Mouse (Mus musculus) megakaryocyte, embryonic 14.5 days (primary cell): ENCODE measurements around the gene Acat3. TPM values are rescaled to one million over a fixed set of nuclear protein-coding genes. Genes with fewer than 3 reads are reported as not detected.
"Not testable (repeated sequence)": the region's sequence is repeated elsewhere in the genome, so short reads cannot be mapped to it uniquely, and the experiment has no call there.

Experiments
- H3K27me3 ChIP-seq: replicated peaks from 2 replicates; pipeline ENCODE3; 2012; ENCODE audit warnings: inconsistent platforms
- H3K36me3 ChIP-seq: replicated peaks from 2 replicates; pipeline ENCODE3; 2012; ENCODE audit warnings: low read length, inconsistent platforms, mixed read lengths
- H3K4me1 ChIP-seq: 2 replicates; pipeline ENCODE4 v1.6.1; 2012; ENCODE audit warnings: inconsistent platforms
- H3K4me3 ChIP-seq: replicated peaks from 2 replicates; pipeline ENCODE3; 2012; ENCODE audit warnings: moderate library complexity, mild to moderate bottlenecking, inconsistent platforms
- H3K9me3 ChIP-seq: 2 replicates; pipeline ENCODE4 v1.6.1; 2012; ENCODE audit warnings: inconsistent platforms
- FLI1 ChIP-seq: IDR thresholded peaks from 2 replicates; pipeline ENCODE4 v1.6.1; 2012; ENCODE audit warnings: low read length, inconsistent platforms, mixed read lengths
- GATA1 ChIP-seq: IDR thresholded peaks from 3 replicates; pipeline ENCODE4 v1.6.1; 2012; ENCODE audit warnings: mixed read lengths, low read length, inconsistent platforms, borderline replicate concordance
- polyA plus RNA-seq: library from polyadenylated mRNA; stranded (reverse); fragments of >175 nt; gene quantifications from 2 replicates; pipeline ENCODE4 v1.2.3, GENCODE M21; 2012; ENCODE audit warnings: low replicate concordance; ENCODE audit not compliant: insufficient read depth

The Acat3 gene
- polyA plus RNA-seq, 1 experiment, result not detected

DNA sequence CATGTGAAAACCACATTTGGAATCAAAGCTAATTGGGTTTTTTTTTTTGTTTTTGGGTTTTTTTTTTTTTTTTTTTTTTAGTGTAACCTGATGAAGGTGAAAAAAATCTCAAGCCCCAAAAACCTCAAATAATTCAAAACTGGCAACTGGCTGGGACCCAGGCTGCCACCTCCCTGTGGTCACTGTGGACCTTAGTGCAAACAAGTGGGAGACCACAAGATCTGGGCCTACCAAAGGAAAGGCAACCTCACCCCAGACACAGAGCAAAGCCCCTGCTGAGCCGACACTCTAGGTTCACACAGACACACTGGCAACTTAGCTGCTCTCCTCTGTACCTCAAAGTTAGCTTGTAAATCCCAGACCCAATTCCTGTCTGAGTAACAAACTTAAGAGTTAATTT lies 36.1 kb downstream of the Acat3 start:
- Histone ChIP-seq H3K36me3 (peaks cover 76% of the 10 kb centered on the region), H3K9me3 (no peaks in the 10 kb centered on the region), H3K27me3 (no peaks in the 10 kb centered on the region), H3K4me1 (no peaks in the 10 kb centered on the region; the same call in 1 of the 2 replicates), H3K4me3 (no peak overlapping the region)
- TF ChIP-seq FLI1, result no peak
- TF ChIP-seq GATA1, result no peak

DNA sequence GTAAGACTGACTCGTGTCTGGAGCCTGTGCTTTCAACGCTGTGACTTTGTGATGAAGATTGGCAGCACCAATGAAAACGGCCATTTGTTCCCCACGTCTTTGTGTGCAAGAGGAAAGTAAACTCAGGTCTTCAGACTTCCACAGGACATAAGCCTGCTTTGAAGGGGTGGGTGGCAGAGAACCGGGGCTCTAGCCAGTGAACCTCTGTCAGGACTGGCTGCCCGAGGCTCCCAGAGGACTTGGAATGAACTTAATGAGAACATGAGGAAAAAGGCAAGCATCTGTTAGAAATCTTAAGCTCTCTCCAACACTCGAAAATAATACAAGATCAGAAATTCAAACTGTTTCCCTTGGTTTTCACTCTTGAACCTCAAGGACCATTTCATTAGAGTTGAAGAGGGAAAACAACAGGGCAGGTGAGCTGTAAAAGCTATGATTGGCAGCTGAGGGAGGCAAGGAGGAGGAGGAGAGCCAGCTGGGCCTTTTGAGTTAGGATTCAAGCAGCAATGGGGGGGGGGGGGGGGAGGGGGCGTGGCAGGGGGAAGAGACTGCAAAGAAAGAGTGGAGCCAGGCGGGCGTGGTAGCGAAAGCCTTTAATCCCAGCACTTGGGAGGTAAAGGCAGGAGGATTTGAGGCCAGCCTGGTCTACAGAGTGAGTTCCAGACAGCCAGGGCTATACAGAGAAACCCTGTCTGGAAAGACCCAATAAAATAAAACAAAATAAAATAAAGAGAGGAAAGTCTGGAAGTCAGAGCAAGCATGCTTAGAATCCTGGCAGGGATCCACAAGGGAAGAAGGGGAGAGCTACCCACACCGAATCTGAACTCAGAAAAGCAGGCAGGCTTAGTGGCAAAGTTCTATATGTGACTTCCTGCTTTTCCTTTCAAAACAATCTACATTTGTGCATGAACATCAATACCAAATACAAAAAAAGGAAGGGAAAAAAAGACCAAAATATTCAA lies 36.7 kb downstream of the Acat3 start:
- H3K27me3 ChIP-seq, result no peaks in the 10 kb centered on the region
- no peaks in the 10 kb centered on the region; the same call in 1 of the 2 replicates for H3K4me1 ChIP-seq
- no peak overlapping the region for H3K4me3 ChIP-seq
- no peak for TF ChIP-seq GATA1
- TF ChIP-seq FLI1, result no peak
- H3K36me3 ChIP-seq, result peaks cover 76% of the 10 kb centered on the region
- H3K9me3 ChIP-seq, result no peaks in the 10 kb centered on the region

DNA sequence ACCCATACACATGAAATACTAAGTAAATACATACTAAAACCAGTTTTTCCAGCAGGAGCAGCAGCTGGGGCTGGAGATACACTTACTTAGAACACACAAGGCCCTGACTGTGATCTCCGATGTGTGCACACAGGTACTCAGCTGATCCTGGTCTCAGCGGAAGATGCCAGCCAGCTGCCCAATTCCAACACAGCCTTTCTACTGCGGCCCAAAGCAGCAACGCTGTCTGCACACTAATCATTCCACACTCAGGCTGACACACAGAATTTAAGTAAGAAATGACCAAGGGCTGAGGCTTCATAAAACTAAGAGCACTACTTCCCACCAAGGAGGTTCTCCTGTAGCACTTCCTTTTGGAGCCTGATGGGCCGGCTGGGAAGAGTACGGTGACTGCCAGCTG lies 38.1 kb downstream of the Acat3 start:
- Histone ChIP-seq H3K4me1 (no peaks in the 10 kb centered on the region; the same call in 1 of the 2 replicates), H3K36me3 (peaks cover 74% of the 10 kb centered on the region), H3K9me3 (no peaks in the 10 kb centered on the region), H3K27me3 (no peaks in the 10 kb centered on the region), H3K4me3 (no peak overlapping the region)
- TF ChIP-seq FLI1 (no peak), GATA1 (no peak)

DNA sequence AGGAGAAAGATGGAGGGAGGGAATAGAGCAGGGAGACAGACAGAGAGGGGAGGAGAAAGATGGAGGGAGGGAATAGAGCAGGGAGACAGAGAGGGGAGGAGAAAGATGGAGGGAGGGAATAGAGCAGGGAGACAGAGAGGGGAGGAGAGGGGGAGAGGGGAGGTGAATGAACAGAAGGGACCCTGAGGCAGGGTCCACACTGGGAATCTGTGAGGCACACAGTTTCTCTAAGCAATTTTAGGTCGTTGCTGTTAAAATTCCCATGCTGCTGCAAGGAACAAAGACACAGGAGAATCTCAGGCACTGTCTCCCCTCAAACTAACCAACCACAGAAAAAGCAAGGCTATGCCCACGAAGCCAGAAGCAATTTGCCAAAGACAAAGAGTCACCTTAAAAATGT lies 41.8 kb downstream of the Acat3 start:
- not testable (repeated sequence) for H3K27me3 ChIP-seq, H3K9me3 ChIP-seq, H3K4me1 ChIP-seq, H3K4me3 ChIP-seq
- peaks cover 76% of the 10 kb centered on the region for H3K36me3 ChIP-seq

DNA sequence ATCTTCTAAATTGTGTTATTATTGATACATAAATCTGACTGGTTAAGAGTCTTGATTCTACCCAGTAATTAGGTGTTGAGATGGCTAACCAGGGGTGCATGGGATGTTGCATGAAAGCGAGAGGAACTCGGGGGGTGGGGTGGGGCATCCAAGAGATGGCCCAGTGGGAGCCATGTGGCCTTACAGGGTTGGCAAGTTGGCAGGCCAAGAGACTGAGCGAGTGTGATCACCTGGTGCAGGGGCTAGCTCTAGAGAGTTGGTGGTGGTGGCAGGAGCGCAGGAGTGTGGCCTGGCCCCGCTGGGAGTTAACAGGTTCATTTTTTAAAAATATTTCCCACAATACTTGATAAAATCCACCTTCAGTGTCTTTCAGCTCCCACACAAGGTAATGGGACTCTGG lies 42.7 kb downstream of the Acat3 start:
- Histone ChIP-seq H3K4me1 (no peaks in the 10 kb centered on the region; the same call in 1 of the 2 replicates), H3K9me3 (no peaks in the 10 kb centered on the region), H3K27me3 (no peaks in the 10 kb centered on the region), H3K36me3 (peaks cover 73% of the 10 kb centered on the region), H3K4me3 (no peak overlapping the region)
- no peak for TF ChIP-seq GATA1

DNA sequence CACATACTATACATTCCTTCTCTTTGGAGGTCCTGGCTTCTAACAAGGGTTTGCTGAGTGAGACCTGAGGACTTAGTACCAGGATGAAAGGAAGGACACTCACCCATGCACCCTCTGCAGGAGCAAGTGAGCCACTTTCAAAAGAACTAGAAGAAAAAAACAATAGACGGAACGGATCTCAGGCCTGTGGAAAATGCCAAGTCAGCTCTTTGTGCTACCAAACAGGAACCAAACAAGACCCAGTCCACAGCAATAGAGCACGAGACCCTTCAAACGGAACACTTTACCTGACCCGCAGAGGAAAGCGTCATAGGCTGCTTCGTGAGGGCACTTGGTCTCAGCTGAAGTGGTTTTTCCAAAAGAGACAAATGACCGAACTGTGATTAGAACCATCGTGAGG lies 48.4 kb downstream of the Acat3 start:
- H3K36me3 ChIP-seq, result peaks cover 86% of the 10 kb centered on the region

DNA sequence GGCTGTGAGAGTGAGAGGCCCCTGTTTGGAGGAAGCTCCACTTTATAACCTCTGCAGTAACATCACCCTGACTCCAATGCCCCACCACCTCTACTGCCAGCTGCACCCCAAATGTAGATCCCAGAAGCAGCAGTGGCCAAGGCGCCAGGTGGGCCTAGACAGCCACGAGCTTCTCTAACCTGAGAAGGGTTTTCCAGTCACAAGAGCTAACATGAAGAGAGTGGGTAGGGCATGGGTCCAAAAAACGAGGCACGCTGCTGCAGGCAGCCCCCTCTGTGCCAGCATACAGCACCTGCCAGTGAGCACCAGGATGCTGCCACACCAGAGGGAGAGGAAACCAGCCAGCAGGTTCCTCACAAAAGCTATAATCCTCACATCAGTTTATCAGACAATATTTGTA lies 49.3 kb downstream of the Acat3 start:
- H3K36me3 ChIP-seq, result peaks cover 79% of the 10 kb centered on the region
- TF ChIP-seq FLI1, result no peak
- TF ChIP-seq GATA1, result no peak
- no peaks in the 10 kb centered on the region for H3K4me1 ChIP-seq
- H3K9me3 ChIP-seq, result no peaks in the 10 kb centered on the region
- H3K4me3 ChIP-seq, result no peak overlapping the region
- no peaks in the 10 kb centered on the region for H3K27me3 ChIP-seq

More for the DNA sequence above, 48.4 kb downstream of the Acat3 start:
- Histone ChIP-seq H3K9me3 (no peaks in the 10 kb centered on the region), H3K4me3 (no peak overlapping the region), H3K4me1 (no peaks in the 10 kb centered on the region), H3K27me3 (no peaks in the 10 kb centered on the region)
- no peak for TF ChIP-seq FLI1
- no peak for TF ChIP-seq GATA1

DNA sequence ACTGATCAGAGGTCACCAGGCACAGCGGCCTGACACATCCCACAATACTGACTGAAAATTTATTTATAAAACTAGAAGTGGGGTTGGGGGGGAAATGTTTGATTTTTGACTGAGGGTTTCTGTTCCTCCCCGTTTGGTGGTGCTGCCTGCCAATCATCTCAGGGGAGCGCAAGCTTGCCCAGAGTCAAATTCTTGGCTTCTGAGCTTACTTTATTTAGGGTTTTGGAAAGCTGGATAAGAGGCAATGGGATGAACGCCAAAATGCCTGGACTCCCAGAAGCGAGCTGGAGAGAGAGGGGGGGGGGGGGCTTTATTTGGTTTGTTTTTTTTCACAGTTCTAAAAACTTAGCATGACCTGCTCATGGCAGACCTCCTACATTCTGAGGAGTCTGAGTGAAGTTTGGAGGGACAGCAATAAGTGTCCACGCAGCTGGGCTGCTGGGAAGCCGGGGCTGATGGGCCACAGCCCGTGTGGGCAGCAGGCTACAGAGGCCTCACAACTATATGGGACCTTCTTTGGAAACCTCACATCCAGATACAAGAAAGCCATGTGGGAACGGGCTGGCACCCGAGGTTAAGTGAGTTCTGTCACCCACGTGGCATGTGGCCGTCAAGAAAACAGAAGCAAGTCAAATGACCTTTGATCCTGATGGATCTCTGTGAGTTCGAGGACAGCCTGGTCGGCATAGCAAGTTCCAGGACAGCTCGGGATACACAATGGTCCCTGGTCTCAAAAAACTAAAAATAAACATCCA lies 53.2 kb downstream of the Acat3 start:
- Histone ChIP-seq H3K4me1 (0 out of 2 replicates have a peak, but pooled peaks cover 3% of the 10 kb centered on the region), H3K4me3 (no peak overlapping the region), H3K36me3 (peaks cover 48% of the 10 kb centered on the region), H3K27me3 (peaks cover 2% of the 10 kb centered on the region), H3K9me3 (no peaks in the 10 kb centered on the region)
- TF ChIP-seq FLI1 (no peak), GATA1 (no peak)

DNA sequence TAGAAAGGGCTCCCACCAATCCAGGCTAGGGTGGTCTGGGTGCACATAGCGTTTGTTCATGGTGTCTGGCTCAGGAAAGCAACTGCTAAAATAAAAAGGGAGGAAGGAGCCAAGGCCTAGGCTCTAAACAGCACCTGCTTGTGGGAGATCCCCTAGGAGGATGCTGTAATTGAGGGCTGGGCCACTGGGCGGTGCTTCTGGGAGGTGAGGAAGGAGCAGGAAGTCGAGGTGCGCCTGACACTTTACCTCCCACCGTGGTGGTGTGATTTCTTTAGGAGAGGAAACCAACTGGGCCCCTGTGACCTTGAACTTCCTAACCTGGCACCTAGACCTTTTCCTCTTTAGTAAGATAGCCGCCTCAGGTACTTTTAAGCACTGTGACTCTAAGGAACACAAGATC lies 53.8 kb downstream of the Acat3 start:
- Histone ChIP-seq H3K36me3 (peaks cover 42% of the 10 kb centered on the region), H3K4me3 (no peak overlapping the region), H3K9me3 (no peaks in the 10 kb centered on the region), H3K4me1 (0 out of 2 replicates have a peak, but pooled peaks cover 3% of the 10 kb centered on the region), H3K27me3 (peaks cover 2% of the 10 kb centered on the region)
- no peak for TF ChIP-seq FLI1
- TF ChIP-seq GATA1, result no peak

DNA sequence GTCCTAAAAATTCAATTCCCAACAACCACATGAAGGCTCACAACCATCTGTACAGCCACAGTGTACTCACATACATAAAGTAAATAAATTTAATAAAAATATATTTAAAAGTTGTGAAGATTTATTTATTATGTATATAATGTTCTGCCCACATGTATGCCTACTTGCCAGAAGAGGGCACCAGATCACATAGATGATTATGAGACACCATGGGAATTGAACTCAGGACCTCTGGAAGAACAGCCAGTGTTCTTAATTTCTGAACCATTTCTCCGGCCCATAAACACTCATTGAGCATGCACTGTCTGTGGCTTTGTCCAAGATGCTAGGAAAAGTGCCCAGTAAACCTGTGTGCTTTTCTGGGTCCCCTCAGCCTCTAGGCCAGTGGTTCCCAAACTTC lies 59.2 kb downstream of the Acat3 start:
- Histone ChIP-seq H3K9me3 (no peaks in the 10 kb centered on the region), H3K36me3 (no peaks in the 10 kb centered on the region), H3K27me3 (peaks cover 2% of the 10 kb centered on the region), H3K4me3 (no peak overlapping the region), H3K4me1 (peaks cover 44% of the 10 kb centered on the region)
- no peak for TF ChIP-seq GATA1
- no peak for TF ChIP-seq FLI1
